Comparison of ENCODE assay signal across 22 mouse cellular contexts in the genomic region with DNA sequence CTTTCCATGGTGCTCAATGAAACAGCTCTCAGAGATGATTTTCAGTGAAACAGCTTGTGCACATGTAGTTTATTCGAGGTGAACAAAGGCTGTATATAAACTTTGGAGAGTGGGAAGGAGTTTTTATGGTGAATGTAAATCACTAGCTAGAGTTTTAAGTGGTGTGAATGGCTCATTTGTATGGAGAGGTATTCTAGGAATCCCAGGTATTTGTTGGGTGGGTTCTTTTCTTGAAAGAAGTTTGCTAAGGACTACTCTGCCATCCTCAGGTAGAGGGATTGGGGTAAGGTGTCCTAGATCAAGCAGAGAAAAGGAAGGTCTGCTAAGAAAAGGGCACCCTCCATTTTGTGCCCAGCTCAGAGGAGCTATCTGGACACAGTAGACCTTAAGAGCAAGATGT.
"Had no signal": no experiment of that assay in that cellular context is flagged by ENCODE, and none has a peak within 500 bp of the region (broad histone marks: within the 10 kb centered on the region; RNA-seq: fewer than 3 reads in every experiment).

No protein-coding gene starts in this region.

- H3K4me1 ChIP-seq: lung, embryonic 15.5 days; megakaryocyte, embryonic 14.5 days; neural tube, embryonic 13.5 days; neural tube, embryonic 15.5 days; stomach, embryonic 15.5 days had no signal

- H3K27me3 ChIP-seq: lung, embryonic 15.5 days; megakaryocyte, embryonic 14.5 days; midbrain, embryonic 13.5 days; neural tube, embryonic 13.5 days; neural tube, embryonic 15.5 days; stomach, embryonic 15.5 days had no signal

- H3K4me3 ChIP-seq: lung, embryonic 15.5 days; megakaryocyte, embryonic 14.5 days; midbrain, embryonic 13.5 days; myocyte; neural tube, embryonic 13.5 days; neural tube, embryonic 15.5 days; stomach, embryonic 15.5 days had no signal

- H3K4me2 ChIP-seq: lung, embryonic 15.5 days; midbrain, embryonic 11.5 days; midbrain, embryonic 13.5 days; neural tube, embryonic 13.5 days; neural tube, embryonic 15.5 days; stomach, embryonic 15.5 days had no signal

- ATAC-seq: liver, postnatal 0 days; lung, postnatal 0 days; midbrain, embryonic 13.5 days; midbrain, embryonic 16.5 days had no signal

- H3K36me3 ChIP-seq: lung, embryonic 15.5 days; midbrain, embryonic 13.5 days; neural tube, embryonic 13.5 days; neural tube, embryonic 15.5 days; stomach, embryonic 15.5 days had no signal

- H3K9me3 ChIP-seq: lung, embryonic 15.5 days; midbrain, embryonic 13.5 days; neural tube, embryonic 13.5 days; neural tube, embryonic 15.5 days; stomach, embryonic 15.5 days had no signal

- H3K27ac ChIP-seq: lung, embryonic 15.5 days; macrophage; midbrain, embryonic 13.5 days; neural tube, embryonic 13.5 days; neural tube, embryonic 15.5 days; stomach, embryonic 15.5 days; stomach, postnatal 0 days had no signal

- H3K9ac ChIP-seq: liver, postnatal 0 days; lung, embryonic 15.5 days; midbrain, embryonic 13.5 days; neural tube, embryonic 13.5 days; neural tube, embryonic 15.5 days; stomach, embryonic 15.5 days had no signal

- DNase-seq: liver, postnatal 0 days; lung, adult 2 months; lung, postnatal 14 days; lung, postnatal 36 days; retina, postnatal 1 day; right cerebral cortex, adult 18-20 months; right cerebral cortex, postnatal 14 days; thymus, adult 2 months; thymus, postnatal 25 days; thymus, postnatal 4 days had no signal
